Mouse (Mus musculus): Measurements from ENCODE around the gene Wtip.

Wtip gene

GRCm38 (mm10) chr7:34133117-34133762, at the start of gene Wtip:
Gene Wtip, minus strand, starts transcription at chr7:34133268.
- in situ Hi-C loops (cut with MboI, MseI), result no loop called here

- in situ Hi-C loops (cut with MboI, MseI), result loop anchor here (25.0 kb wide), 1 partner anchor 1611 kb away; no protein-coding TSS in a partner anchor
These were observed 43.2 kb upstream of the Wtip start for GRCm38 (mm10) chr7:34176241-34176640.

GRCm38 (mm10) chr7:34172251-34172650, 39.2 kb upstream of the Wtip start:
- in situ Hi-C loops (cut with MboI, MseI), result no loop called here

GRCm38 (mm10) chr7:34169454-34169853, 36.4 kb upstream of the Wtip start, which contains the start of gene Uba2:
Gene Uba2, minus strand, starts transcription at chr7:34169599.
- in situ Hi-C loops (cut with MboI, MseI), result loop anchor here (10.0 kb wide), 1 partner anchor 175 kb away; no protein-coding TSS in a partner anchor

DNA sequence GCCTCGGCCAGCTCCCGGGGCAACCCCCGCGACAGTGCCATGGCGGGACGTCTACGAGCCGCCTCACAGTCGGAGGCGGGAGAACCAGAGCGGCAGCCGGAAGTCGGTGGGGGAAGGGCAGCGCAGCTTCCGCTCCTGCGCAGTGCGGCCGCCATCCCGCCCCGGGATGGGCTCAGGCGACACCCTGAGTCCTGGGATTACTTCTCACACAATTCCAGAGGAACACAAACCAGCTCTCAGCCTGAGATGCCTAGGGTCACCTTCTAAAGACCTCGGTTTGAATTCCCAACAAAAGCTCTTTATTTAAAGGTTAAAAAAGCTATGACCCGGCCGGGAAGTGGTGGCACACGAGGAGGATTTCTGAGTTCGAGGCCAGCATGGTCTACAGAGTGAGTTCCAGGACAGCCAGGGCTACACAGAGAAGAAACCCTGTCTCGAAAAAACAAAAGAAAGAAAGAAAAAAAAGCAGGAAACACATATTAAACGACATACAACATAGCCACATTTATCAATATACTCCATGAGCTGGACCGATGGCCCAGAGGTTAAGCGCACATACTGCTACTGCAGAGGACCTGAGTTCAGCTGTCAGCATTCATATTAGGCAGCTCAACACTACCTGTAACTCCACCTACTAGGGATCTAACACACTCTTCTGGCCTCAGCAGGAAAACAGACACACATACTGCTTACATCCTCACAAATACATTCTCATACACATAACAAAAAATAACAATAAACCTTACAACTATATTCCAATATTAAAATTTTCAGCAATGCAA, 35.6 kb upstream of the Wtip start:
- in situ Hi-C loops (cut with MboI, MseI), result loop anchor here (10.0 kb wide), 1 partner anchor 176 kb away; no protein-coding TSS in a partner anchor

GRCm38 (mm10) chr7:34167766-34168469, 34.9 kb upstream of the Wtip start:
- in situ Hi-C loops (cut with MboI, MseI), result loop anchor here (10.0 kb wide), 1 partner anchor 177 kb away; no protein-coding TSS in a partner anchor

DNA sequence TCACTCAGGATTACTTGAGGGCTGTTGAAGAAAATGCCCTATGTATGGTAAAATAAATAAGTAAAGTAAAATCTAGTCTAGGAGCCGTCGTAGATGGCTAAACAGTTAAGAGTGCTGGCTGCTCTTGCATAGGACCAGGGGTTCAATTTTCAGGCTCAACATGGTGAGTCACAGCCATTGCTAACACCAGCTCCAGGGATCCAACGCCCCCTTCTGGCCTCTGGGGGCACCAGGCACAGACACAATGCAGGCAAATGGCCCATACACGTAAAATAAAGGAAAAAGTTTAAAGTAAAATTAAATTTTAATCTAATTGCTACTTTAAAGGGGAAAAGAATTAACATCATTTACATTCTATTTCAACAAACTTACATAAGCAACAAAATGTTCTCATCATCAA, 33.8 kb upstream of the Wtip start:
- in situ Hi-C loops (cut with MboI, MseI), result loop anchor here (10.0 kb wide), 1 partner anchor 178 kb away; no protein-coding TSS in a partner anchor

DNA sequence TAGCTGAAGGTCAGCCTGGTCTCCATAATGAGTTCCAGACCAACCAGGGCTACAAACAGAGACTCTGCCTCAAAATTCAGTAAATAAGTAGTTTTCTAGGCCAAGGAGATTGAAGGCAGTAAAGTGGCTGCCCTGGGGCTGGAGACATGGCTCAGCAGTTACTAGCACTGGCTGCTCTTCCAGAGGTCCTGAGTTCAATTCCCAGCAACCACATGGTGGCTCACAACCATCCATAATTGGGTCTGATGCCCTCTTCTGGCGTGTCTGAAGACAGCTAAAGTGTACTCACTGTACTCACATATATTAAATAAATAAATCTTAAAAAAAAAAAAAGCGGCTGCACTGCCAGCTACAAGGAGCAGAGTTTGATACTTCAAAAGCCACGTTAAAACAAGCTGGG, 32.9 kb upstream of the Wtip start:
- in situ Hi-C loops (cut with MboI, MseI), result loop anchor here (10.0 kb wide), 1 partner anchor 179 kb away; no protein-coding TSS in a partner anchor

DNA sequence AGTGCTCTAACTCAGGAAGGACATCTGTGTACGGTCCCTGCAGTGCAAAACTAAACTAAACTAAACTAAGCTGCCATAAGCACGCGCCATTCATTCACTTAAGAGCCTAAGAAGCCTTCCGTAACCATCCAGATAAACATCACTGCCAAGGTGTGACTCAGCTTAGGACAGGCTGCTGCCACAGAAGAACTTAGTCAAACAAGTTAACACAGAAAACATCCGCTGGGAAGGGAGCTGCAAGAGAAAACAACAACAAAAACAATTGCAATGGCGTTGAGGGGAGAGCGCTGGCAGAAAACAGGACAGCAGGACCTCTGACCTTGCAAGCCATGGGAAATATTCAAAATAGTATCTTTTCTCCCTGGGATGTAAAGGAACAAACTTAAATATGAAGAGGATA, 31.6 kb upstream of the Wtip start:
- in situ Hi-C loops (cut with MboI, MseI), result loop anchor here (10.0 kb wide), 1 partner anchor 180 kb away; no protein-coding TSS in a partner anchor

- in situ Hi-C loops (cut with MboI, MseI), result loop anchor here (5.0 kb wide), 1 partner anchor 58 kb away; no protein-coding TSS in a partner anchor
These were observed 26.1 kb upstream of the Wtip start for GRCm38 (mm10) chr7:34159167-34159566.

- in situ Hi-C loops (cut with MboI, MseI), result loop anchor here (5.0 kb wide), 1 partner anchor 59 kb away; no protein-coding TSS in a partner anchor
These were observed 24.9 kb upstream of the Wtip start for GRCm38 (mm10) chr7:34157994-34158393.

GRCm38 (mm10) chr7:34147193-34147592, 14.1 kb upstream of the Wtip start:
- in situ Hi-C loops (cut with MboI, MseI), result no loop called here

DNA sequence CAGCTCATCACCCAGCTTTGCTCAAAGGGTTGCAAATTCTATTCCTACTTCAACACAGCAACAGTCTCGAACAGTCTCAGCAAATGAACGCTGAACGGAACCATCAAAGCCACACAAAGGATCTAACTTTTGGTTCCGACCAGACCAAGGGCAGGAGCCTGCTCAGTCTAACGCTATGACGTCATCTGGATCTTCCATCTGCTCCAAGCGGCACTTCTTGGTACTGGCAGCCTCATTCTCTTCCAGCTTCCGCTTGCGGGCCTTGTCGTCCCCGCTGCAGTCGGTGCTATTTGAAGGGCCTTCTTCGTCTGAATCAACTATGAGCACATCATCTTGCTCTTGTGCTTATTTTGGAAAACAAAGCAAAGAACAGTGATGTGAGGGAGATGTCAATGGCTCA, 8.1 kb upstream of the Wtip start:
- in situ Hi-C loops (cut with MboI, MseI), result no loop called here

DNA sequence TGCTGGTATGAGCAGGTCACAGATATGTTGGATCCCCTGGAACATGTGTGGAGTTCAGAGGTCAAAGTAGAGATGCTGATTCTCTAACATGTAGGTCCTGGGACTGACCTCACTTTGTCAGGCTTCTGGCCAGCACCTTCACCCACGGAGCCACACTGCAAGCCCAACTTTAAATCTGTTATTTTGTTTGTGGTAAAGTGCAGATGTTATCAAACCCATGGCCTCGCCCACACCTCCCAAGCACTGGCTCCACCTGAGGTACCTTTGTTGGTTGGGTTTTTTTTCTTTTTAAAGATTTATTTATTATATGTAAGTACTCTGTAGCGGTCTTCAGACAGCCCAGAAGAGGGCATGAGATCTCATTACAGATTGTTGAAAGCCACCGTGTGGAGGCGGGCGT, 6.4 kb upstream of the Wtip start:
- in situ Hi-C loops (cut with MboI, MseI), result no loop called here

DNA sequence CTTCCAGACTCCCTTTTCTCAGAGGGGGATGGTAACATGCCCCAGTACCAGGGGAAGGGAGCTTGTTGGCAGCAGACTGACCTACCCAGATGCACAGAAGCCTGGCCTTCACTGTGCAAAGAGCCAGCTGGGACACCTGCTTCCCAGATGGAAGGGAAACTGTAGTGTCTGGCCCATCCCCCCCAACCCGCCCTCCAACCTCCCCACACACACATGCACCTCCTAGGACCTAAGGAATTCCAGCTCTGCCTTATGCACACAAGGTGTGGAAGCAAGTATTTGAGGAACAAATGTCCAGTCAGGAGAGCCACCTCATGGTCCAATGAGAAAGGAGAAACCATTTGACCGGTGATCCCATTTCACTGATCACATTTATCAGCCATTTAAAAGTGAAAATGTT, 1.3 kb upstream of the Wtip start:
- in situ Hi-C loops (cut with MboI, MseI), result no loop called here

DNA sequence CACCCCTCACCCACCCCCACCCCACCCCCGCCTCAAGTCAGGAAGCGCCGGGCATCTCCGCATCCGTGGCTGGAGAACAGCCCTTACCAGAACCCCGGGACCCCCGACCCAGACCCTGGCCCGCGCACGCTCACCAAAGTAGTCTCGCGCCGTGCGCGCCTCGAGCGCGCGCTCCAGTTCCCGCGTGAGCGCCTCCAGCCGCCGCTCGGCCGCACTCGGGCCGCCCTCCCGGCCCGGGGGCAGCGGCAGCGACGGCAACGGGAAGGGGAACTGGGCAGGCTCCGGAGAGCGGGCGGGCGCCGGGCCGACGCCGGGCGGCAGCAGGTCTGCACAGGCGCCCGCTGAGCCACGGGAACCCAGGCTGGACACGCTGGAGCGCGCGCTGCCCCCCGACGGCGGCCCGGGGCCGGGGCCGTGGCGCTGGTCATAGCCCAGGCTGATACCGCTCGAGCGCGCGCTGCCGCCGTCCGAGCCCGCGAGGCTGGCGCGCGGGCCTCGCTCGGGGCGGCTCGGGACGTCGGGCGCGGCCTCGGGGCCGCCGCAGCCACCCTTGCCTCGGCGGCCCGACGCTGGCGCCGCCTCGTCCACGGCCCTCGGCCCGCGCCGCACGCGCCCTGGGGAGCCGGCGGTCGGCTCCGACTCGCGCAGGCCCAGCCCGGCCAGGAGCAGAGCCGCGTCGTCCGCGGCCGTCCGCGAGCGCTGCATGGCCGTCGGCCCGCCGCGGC, 551 bp downstream of the Wtip start:
- in situ Hi-C loops (cut with MboI, MseI), result no loop called here

DNA sequence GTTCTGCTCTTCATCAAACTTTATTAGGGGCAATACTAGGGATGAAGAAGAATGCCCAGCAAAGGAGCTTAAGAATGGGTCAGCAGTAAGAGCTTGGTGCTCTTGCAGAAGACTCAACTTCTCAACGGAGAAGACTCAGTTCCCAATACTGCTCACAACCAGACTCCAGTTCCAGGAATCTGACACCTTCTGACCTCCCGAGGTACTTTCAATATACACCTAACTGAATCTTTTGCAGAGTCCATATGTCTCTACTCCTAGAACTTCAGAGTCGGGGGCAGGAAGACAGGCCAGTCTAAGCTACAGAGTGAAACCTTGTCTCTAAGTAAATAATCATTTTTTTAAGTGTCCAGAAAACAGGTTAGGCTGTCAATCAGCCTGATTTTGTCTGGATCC, 1.1 kb downstream of the Wtip start:
- in situ Hi-C loops (cut with MboI, MseI), result no loop called here

DNA sequence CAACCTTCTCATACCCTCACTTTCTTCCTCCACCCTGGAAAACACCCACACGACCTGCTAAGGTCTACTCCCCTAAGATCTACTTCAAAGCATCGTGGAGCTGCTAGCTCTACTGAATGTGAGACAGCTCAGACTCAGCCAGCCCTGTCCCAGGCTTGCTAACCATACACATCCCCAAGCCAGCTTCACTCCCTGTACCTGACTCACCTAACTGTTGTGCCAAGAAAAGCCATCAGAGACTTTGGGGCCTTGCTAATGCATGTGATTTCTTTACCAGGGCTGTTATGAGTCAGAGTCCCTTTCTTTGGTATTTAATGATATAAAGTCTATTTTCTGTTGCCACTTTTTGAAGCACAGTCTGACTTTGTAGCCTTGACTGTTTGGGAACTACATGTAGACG, 1.9 kb downstream of the Wtip start:
- in situ Hi-C loops (cut with MboI, MseI), result no loop called here

- in situ Hi-C loops (cut with MboI, MseI), result no loop called here
These were observed 6.8 kb downstream of the Wtip start for GRCm38 (mm10) chr7:34126291-34126690.

- in situ Hi-C loops (cut with MboI, MseI), result no loop called here
These were observed 7.7 kb downstream of the Wtip start for GRCm38 (mm10) chr7:34125346-34125745.
